Mouse (Mus musculus) ES-E14 (cell line): ENCODE results near the gene Cbfa2t3.

Source experiments
- CHD2 ChIP-seq: IDR thresholded peaks from 2 replicates; pipeline ENCODE4 v1.6.1; 2014; ENCODE audit warnings: mild to moderate bottlenecking, low read depth, low read length, inconsistent platforms
- HCFC1 ChIP-seq: IDR thresholded peaks from 2 replicates; pipeline ENCODE4 v1.6.1; 2012; ENCODE audit warnings: low read length, inconsistent platforms, borderline replicate concordance; ENCODE audit not compliant: insufficient read depth
- ZNF384 ChIP-seq: IDR thresholded peaks from 2 replicates; pipeline ENCODE4 v1.6.1; 2012; ENCODE audit warnings: low read depth, low read length, inconsistent platforms

DNA sequence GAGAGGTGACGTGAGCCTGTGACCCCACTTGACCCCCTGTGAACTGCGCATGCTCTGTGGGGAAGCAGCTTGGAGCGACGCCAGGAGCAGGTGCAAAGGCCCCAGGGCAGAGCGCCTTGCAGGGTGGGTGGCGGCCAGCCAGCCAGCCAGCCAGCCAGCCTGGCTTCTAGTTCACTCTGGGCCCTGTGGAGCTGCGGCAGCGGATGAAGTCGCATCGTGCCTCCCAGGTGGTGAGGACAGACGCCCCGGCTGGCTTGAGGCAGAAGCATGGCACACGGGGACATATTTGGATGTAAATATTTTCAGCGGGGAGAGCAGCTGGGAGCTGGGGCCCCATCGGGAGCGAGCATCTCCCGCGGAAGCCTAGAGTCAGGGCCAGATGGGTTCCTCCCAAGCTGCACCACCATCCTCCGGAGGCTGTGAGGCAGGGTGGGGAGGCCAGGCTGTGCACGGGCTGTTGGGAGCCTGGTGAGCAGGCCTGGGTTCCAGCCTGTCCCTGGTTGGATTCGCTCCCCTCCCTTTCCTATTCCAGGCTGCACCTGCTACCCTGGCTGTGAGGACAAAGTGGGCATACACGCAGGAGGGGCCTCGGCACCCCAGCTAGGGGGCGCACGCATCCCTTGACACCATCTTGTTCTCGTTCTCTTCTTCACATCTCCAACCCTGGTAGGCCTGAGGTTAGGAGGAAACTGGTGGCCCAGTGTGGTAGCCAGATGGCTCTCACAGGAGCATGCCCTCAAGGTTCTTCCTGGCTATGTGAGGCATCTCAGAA lies 10.6 kb upstream of the Cbfa2t3 start:
- TF ChIP-seq ZNF384 (no peak), HCFC1 (no peak), CHD2 (no peak)
